Comparison of ENCODE assay signal across 8 mouse cellular contexts in the genomic region with DNA sequence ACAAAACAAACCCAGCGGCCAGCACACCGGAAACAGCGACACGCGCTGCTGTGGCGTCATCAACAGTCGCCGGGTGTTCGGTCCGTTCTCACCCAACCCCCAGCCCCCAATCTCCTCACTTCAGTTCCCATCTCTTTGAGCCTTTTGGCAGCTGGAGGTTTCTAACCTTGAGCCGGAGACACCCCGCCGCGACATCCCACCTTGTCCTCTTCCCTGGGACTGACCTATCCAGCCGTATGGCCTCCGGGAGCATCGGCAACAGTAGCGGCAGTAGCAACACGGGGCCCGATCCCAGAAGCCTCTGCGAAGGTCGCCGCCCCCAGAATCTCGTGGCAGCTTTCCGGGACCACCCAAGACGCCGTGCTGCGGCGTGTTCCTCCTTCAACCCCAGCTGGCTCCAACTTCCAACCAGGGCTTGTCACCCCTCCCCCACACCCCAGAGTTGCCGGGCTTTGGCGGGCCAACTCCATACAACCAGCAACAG. TPM values are rescaled to one million over a fixed set of nuclear protein-coding genes. Genes with fewer than 3 reads are reported as not detected.
DNase-seq lines count a peak whose midpoint lies in the region; ATAC-seq lines count a peak whose summit lies in the region.

A gene (minus strand): TSS at position 303 of the 484 bp plus-strand sequence.

- WGBS in hindbrain, embryonic 16.5 days = 11% methylated on average over 31 of the region's 31 CpGs

- H3K4me3 ChIP-seq in hindbrain, embryonic 16.5 days (ENCODE audit: low read length) = peak within 1 kb of the TSS; percentile 57

- H3K27me3 ChIP-seq in hindbrain, embryonic 16.5 days (replicated peaks; ENCODE audit: control insufficient read depth, insufficient read depth, low read length) = no peaks in the 10 kb centered on the region

- no peaks in the 10 kb centered on the region for H3K36me3 ChIP-seq in hindbrain, embryonic 16.5 days (ENCODE audit: control insufficient read depth, insufficient read depth, low read length)

- H3K4me2 ChIP-seq in hindbrain, embryonic 16.5 days (ENCODE audit: low read length) = peak within 1 kb of the TSS; percentile 66

- H3K27ac ChIP-seq in hindbrain, embryonic 16.5 days (ENCODE audit: low read depth, low read length) = peak within 1 kb of the TSS; percentile 94

- peak; percentile 95 for DNase-seq in ZHBTc4 (ENCODE audit: low read depth, low spot score)
- peak; percentile 74 to 87 for DNase-seq in cerebellum, postnatal 4 days (ENCODE audit: low spot score in 2 of 2)
- DNase-seq in gastrocnemius, adult 18-20 months (ENCODE audit: low spot score) = peak; percentile 79
- DNase-seq in left cerebral cortex, adult 18-20 months (ENCODE audit: low spot score in 2 of 2) = peak; percentile 80 to 83
- peak; percentile 89 to 93 for DNase-seq in lung, postnatal 4 days
- peak; percentile 93 for DNase-seq in retina, postnatal 1 day
- DNase-seq in thymus, postnatal 4 days = peak; percentile 86

- peak within 1 kb of the TSS; percentile 73 for H3K9ac ChIP-seq in hindbrain, embryonic 16.5 days (ENCODE audit: low read depth, low read length)

- peak; percentile 96 for ATAC-seq in hindbrain, embryonic 16.5 days

- H3K4me1 ChIP-seq in hindbrain, embryonic 16.5 days (ENCODE audit: control insufficient read depth, insufficient read depth, low read depth, low read length) = 0 out of 2 replicates have a peak, but pooled peaks cover 2% of the 10 kb centered on the region

- no peaks in the 10 kb centered on the region for H3K9me3 ChIP-seq in hindbrain, embryonic 16.5 days (ENCODE audit: control insufficient read depth, low read length)

RNA-seq across cellular contexts. Expression of the gene that starts here (rescaled TPM):
- 1 to 10 TPM; 1.4 to 2.6 TPM for total RNA-seq in gastrocnemius, adult 18-20 months (2021)
- polyA plus RNA-seq in hindbrain, embryonic 16.5 days (2015; fragmentation: Nextera tagmentation; extraction: Ambion mirVana) = 13.2 and 14.7 TPM in 2 replicates
- total RNA-seq in left cerebral cortex, adult 18-20 months (2021) = 10 to 100 TPM; 21.9 to 28.6 TPM

Comparison
In these comparisons a context has a peak if more than half of its experiments do, and no peak if none do; other contexts are left out.
1. Peak in every context shown above with its lines: DNase-seq, ATAC-seq, H3K4me3 ChIP-seq and H3K27ac ChIP-seq.
2. RNA of the gene that starts here (total RNA-seq): 21.9 to 28.6 TPM in left cerebral cortex, adult 18-20 months; 1.4 to 2.6 TPM in gastrocnemius, adult 18-20 months; every median in the first group is over 4 times any median in the second.